Mouse (Mus musculus): ENCODE data around the gene Dnajb12. TPM values are rescaled to one million over a fixed set of nuclear protein-coding genes. Genes with fewer than 3 reads are reported as not detected.

Dnajb12 gene
- polyA plus RNA-seq, 1 experiment from 2014 or later: 30.2 TPM

DNA sequence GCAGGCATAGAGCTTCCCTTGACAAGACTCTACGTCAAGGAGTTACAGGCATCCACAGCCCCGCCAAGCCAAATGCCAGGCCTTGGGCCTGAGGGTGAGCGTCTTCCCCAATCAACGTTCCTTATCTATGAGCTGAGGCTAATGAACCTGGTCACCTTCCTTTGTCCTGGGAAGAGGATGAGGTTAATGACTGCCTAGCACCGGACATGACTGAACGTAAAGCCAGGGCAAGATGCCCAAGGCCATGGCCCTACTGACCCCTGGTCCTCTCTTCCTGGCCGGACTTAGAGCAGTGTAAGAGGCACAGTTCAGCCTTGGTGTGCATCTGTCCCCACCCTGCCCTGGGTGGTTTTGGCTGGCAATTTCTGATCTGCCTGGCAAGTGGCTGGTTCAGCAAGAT is 49.8 kb downstream of the Dnajb12 start:
- ATAC-seq (replicated peaks; ENCODE audit: low FRiP score): no peak
- H3K27me3 ChIP-seq: no peaks in the 10 kb centered on the region
- no peaks in the 10 kb centered on the region for H3K36me3 ChIP-seq
- WGBS: 75% methylated on average over 7 of the region's 7 CpGs
- H3K9me3 ChIP-seq (replicated peaks): no peaks in the 10 kb centered on the region
- H3K4me1 ChIP-seq: peaks cover 11% of the 10 kb centered on the region
- no peak overlapping the region for H3K4me2 ChIP-seq
- no peak overlapping the region for H3K27ac ChIP-seq
- H3K9ac ChIP-seq: no peak overlapping the region
- no peak overlapping the region for H3K4me3 ChIP-seq (replicated peaks)

DNA sequence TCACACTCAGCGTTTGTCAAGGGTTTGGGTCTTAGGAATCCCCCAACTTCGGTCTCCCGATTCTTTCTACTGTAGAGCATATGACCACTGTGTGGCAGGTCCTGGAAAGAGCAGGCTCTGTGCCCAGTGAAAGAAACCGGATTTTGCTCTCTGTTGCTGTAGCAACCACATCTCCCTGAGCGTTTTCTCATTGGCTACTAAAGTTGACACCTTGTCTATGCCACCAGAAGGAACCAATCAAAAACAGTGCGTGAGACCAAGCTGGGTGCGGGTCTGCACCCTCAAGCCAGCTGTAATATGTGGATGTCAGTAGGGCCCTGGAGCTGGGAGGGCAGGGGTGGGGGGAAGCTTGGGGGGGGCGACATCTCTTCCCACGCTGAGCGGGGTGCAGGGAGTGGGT is 51.6 kb downstream of the Dnajb12 start:
- no peak overlapping the region for H3K4me3 ChIP-seq (replicated peaks)
- no peaks in the 10 kb centered on the region for H3K36me3 ChIP-seq
- peak; percentile 71 for ATAC-seq (replicated peaks; ENCODE audit: low FRiP score)
- H3K9me3 ChIP-seq (replicated peaks): no peaks in the 10 kb centered on the region
- H3K4me1 ChIP-seq: peaks cover 7% of the 10 kb centered on the region; the same call in 1 of the 2 replicates
- 27% methylated on average over 10 of the region's 10 CpGs for WGBS
- no peaks in the 10 kb centered on the region for H3K27me3 ChIP-seq
- H3K4me2 ChIP-seq: 0 out of 2 replicates have a peak overlapping the region, but pooled peaks have one; percentile 19
- no peak overlapping the region for H3K27ac ChIP-seq
- H3K9ac ChIP-seq: no peak overlapping the region

DNA sequence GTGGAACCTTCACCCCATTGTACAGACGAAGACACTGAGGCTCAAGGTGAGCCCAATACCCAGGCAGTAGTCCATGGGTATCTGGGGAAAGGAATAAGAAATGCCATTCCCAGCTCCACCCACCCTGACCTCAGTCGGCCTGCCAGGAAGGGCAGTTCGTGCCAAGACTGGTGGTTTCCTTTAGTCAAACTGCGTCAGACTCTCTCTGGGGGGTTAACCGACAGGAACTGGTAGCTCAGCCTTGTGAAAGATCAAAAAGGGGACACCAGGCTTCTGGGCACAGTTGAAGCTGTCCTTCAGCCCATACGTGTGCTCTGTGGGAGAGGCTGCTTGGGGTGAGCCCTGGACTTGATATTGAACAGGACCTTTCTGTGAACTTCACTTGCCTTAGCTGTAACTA is 53.2 kb downstream of the Dnajb12 start:
- Histone ChIP-seq H3K9me3 (replicated peaks) (no peaks in the 10 kb centered on the region), H3K36me3 (no peaks in the 10 kb centered on the region), H3K4me2 (no peak overlapping the region), H3K27me3 (no peaks in the 10 kb centered on the region), H3K27ac (no peak overlapping the region), H3K4me3 (replicated peaks) (no peak overlapping the region), H3K4me1 (peaks cover 7% of the 10 kb centered on the region; the same call in 1 of the 2 replicates), H3K9ac (no peak overlapping the region)
- 81% methylated on average over 6 of the region's 6 CpGs for WGBS
- no peak for ATAC-seq (replicated peaks; ENCODE audit: low FRiP score)

DNA sequence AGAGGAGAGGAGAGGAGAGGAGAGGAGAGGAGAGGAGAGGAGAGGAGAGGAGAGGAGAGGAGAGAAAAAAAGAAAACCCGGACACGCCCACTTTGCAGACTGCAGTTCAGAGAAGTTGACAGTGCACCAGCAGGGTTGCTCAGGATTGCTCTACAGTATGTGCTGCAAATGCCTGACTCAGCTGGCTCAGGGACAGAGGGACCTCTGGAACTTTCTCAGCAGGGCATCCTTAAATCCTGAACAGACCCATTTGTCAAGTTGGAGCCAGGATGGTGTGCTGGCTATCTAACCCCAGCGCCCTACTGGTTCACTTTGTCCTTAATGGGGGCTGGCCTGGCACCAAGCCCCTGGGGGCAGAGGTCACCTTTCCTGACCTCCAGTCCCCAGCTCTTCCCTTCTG is 54.7 kb downstream of the Dnajb12 start:
- H3K9ac ChIP-seq: no peak overlapping the region
- H3K27me3 ChIP-seq: no peaks in the 10 kb centered on the region
- H3K4me3 ChIP-seq (replicated peaks): no peak overlapping the region
- H3K36me3 ChIP-seq: no peaks in the 10 kb centered on the region
- no peaks in the 10 kb centered on the region for H3K9me3 ChIP-seq (replicated peaks)
- H3K27ac ChIP-seq: no peak overlapping the region
- peaks cover 7% of the 10 kb centered on the region; the same call in 1 of the 2 replicates for H3K4me1 ChIP-seq
- no peak for ATAC-seq (replicated peaks; ENCODE audit: low FRiP score)
- no peak overlapping the region for H3K4me2 ChIP-seq
- 58% methylated on average over 3 of the region's 3 CpGs for WGBS

DNA sequence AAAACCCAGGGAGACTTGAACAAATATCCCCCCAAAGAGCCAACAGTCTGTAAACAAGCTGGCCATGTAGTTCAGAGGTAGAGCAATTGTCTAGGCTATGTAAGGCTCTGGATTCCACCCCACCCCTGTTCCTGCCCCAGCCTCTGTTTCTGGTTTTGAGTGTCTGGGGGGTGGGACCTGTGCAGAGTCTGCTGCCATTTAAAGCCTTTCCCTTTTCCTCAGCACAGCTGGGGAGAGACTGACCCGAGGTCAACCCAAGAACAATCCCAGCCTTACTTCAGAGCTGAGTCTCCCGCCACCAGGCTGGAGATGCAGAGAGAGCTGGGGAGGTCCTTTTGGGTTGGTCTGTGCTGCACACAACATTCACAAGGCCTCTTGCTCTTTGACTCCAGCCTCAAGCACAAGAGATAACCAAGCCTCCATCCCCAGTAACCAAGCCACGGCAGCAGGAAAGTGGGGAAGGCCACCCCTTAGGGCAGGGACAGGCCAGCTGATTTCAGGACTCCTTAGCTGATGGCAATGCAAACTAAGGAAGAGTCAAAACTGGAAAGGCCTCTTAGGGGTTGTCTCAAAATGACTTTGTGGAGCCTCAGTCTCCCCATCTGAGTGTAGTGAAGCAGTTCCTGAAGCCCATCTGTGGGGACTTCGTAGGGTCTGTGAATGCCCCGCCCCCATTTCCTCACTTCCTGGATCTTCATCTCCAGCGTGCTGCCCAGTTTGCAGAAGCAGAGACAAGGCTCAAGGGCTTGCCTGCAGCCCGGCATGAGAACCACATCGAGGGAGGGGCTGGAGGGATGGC is 56.9 kb downstream of the Dnajb12 start:
- Histone ChIP-seq H3K4me1 (no peaks in the 10 kb centered on the region; the same call in 1 of the 2 replicates), H3K4me2 (no peak overlapping the region), H3K27me3 (no peaks in the 10 kb centered on the region), H3K36me3 (no peaks in the 10 kb centered on the region), H3K4me3 (replicated peaks) (no peak overlapping the region), H3K27ac (no peak overlapping the region; the same call in 1 of the 2 replicates), H3K9me3 (replicated peaks) (no peaks in the 10 kb centered on the region), H3K9ac (no peak overlapping the region)
- ATAC-seq (replicated peaks; ENCODE audit: low FRiP score): no peak
- 45% methylated on average over 8 of the region's 8 CpGs for WGBS

DNA sequence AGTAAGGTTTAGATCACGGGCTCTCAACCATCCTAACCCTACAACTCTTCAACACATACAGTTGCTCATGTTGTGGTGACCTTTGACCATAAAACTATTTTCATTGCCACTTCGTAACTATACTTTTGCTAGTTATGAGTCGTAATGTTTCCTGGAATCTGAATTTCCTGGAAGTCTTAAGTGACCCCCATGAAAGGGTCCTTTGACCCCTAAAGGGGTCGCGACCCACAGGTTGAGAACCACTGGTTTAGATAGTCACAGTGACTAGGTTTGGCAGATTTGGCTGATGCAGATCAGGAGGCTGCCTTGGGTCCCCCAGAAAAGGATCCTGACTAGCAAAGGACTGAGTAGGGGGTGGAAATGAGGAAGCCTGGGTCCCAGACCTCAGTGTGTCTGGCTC is 59.3 kb downstream of the Dnajb12 start:
- WGBS: 70% methylated on average over 5 of the region's 5 CpGs
- Histone ChIP-seq H3K27me3 (no peaks in the 10 kb centered on the region), H3K27ac (no peak overlapping the region), H3K36me3 (no peaks in the 10 kb centered on the region), H3K9ac (no peak overlapping the region), H3K4me2 (no peak overlapping the region), H3K4me1 (peaks cover 17% of the 10 kb centered on the region), H3K9me3 (replicated peaks) (no peaks in the 10 kb centered on the region), H3K4me3 (replicated peaks) (no peak overlapping the region)
- no peak for ATAC-seq (replicated peaks; ENCODE audit: low FRiP score)

DNA sequence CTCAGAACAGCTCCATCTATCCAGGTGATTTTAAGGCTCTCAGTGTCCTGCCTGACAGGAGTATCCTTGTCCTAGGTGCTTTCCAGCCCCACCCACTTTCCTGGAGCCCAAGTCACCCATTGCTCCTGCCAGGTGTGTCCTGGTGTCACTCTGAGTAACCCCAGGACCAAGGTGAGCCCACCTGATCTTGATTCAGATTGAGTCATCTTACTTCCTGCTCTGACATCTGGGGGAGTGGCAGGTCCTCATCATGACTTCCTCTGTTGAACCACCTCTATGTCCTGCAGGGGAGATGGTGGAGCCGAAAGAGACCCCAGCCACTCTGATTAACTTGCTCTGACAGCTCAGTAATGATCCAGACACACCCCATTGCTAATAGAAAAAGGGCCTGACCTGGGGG is 59.7 kb downstream of the Dnajb12 start:
- Histone ChIP-seq H3K27ac (no peak overlapping the region), H3K36me3 (no peaks in the 10 kb centered on the region), H3K4me2 (no peak overlapping the region), H3K27me3 (no peaks in the 10 kb centered on the region), H3K4me1 (peaks cover 19% of the 10 kb centered on the region), H3K9ac (no peak overlapping the region), H3K4me3 (replicated peaks) (no peak overlapping the region), H3K9me3 (replicated peaks) (no peaks in the 10 kb centered on the region)
- 70% methylated on average over 1 of the region's 1 CpGs for WGBS
- ATAC-seq (replicated peaks; ENCODE audit: low FRiP score): no peak

DNA sequence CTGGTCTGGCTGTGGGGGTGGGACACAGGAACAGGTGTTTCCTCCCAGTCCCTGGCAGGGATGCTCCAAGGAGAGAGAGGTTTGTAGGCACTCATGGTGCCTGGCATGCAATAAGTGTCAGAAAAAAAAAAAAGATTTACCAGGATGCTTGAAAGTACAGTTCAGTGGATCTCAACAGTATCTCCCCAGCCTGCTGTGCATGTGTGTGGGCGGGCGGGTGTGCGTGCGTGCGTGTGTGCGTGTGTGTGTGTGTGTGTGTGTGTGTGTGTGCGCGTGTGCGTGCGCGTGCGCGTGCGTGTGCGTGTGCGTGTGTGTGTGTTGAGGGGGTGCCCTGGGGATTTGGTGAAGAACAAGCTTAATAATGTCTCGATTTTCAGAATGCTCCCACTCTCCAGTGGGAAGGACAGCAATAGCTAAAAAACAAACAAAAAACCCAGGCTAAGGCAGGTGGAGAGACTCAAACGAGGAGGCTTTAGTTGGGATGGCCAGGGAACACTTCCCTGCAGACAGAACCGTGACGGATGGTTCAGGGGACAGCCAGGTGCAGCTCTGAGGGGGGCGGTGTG is 63.0 kb downstream of the Dnajb12 start:
- peak overlapping the region; percentile 11; the same call in 1 of the 2 replicates for H3K9ac ChIP-seq
- whole genome bisulfite sequencing: 42% methylated on average over 21 of the region's 21 CpGs

DNA sequence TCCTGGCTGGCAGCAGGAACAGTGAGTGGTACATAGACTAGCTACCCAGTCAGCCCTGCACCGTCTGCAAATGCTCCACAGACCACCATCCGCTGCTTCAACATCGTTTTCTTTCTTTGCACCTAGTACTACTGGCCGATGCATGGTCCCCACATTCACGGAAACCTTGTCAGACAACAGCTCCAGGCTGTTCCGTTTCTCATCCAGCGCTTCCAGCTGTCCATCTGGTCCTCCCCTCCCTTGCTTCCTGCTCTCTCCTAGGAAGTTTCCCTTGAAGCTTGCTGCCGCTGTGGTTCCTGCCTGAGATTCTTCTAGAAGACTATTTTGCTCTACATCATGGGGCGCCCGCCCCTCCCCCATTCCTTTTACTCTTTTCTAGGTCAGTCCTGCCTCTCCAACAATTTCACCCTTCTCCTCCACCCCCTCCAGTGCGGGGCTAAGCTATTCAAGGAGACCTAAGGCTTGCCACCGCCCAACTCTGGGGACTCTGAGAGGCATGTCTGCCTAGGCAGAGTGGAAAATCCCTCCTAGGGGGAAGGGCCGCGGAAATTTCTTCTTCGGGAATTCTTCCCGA is 63.6 kb downstream of the Dnajb12 start:
- peak overlapping the region; percentile 72 for H3K27ac ChIP-seq
- peak; percentile 69 for ATAC-seq (replicated peaks; ENCODE audit: low FRiP score)
- under 1% methylated on average over 16 of the region's 16 CpGs for WGBS
- peak overlapping the region; percentile 11; the same call in 1 of the 2 replicates for H3K9ac ChIP-seq
- no peaks in the 10 kb centered on the region for H3K27me3 ChIP-seq
- peak overlapping the region; percentile 26 for H3K4me3 ChIP-seq (replicated peaks)
- H3K4me2 ChIP-seq: peak overlapping the region; percentile 59
- H3K4me1 ChIP-seq: peaks cover 20% of the 10 kb centered on the region
- no peaks in the 10 kb centered on the region for H3K9me3 ChIP-seq (replicated peaks)
- H3K36me3 ChIP-seq: no peaks in the 10 kb centered on the region

More for the DNA sequence above, 63.0 kb downstream of the Dnajb12 start:
- H3K27me3 ChIP-seq: no peaks in the 10 kb centered on the region
- no peak; the same call in 1 of the 2 replicates for ATAC-seq (replicated peaks; ENCODE audit: low FRiP score)
- H3K4me3 ChIP-seq (replicated peaks): peak overlapping the region; percentile 26
- H3K4me1 ChIP-seq: peaks cover 19% of the 10 kb centered on the region
- peak overlapping the region; percentile 59 for H3K4me2 ChIP-seq
- no peaks in the 10 kb centered on the region for H3K36me3 ChIP-seq
- H3K9me3 ChIP-seq (replicated peaks): no peaks in the 10 kb centered on the region
- peak overlapping the region; percentile 72 for H3K27ac ChIP-seq

DNA sequence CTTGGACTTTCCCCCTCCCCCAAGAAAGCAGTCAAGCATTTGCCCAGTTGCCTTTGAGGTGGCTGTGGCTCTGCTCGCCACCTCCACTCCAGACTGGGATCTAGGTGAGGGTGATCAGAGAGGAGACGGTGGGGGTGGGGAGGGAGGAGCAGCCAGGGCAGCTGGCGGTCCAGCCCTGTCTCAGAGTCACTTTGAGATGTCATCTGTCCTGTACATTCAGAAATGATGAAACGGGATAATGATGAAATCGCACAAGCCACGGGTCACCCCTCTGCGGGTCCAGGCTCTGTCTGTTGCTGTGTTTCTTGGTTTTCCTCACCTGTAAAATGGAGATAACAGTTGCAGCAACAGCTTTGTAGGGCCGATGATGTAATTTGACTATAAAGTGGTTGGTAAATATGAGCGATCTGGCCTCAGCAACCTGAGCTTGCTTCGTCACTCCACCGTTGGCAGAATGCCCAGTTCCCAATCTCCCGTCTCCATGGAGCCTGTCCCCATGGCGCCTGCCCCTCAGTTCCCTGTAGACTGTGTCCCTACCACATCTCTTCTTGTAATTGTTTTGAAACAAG is 64.1 kb downstream of the Dnajb12 start:
- H3K36me3 ChIP-seq: no peaks in the 10 kb centered on the region
- WGBS: 34% methylated on average over 13 of the region's 13 CpGs
- peak; percentile 57 for ATAC-seq (replicated peaks; ENCODE audit: low FRiP score)
- H3K4me2 ChIP-seq: peak overlapping the region; percentile 59
- H3K9ac ChIP-seq: 0 out of 2 replicates have a peak overlapping the region, but pooled peaks have one; percentile 11
- peak overlapping the region; percentile 26 for H3K4me3 ChIP-seq (replicated peaks)
- H3K27ac ChIP-seq: peak overlapping the region; percentile 72
- H3K27me3 ChIP-seq: no peaks in the 10 kb centered on the region
- peaks cover 26% of the 10 kb centered on the region for H3K4me1 ChIP-seq
- H3K9me3 ChIP-seq (replicated peaks): no peaks in the 10 kb centered on the region

DNA sequence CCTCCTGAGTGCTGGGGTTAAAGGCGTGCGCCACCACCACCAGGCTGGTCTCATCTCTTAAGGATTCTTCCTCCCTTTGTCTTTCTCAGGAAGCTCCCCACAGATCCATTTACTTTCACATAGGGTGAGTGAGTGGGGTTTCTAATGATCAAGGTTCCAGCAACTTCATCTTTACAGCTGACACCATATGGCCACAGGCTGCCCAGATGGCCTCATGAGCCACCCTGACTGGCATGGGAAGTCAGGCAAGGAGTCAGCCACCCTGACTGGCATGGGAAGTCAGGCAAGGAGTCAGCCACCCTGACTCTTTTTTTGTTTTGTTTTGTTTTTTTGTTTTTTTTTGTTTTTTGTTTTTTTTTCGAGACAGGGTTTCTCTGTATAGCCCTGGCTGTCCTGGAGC is 66.1 kb downstream of the Dnajb12 start:
- Histone ChIP-seq H3K27me3 (no peaks in the 10 kb centered on the region), H3K4me2 (no peak overlapping the region), H3K9ac (no peak overlapping the region), H3K27ac (no peak overlapping the region), H3K9me3 (replicated peaks) (no peaks in the 10 kb centered on the region), H3K36me3 (no peaks in the 10 kb centered on the region; the same call in 1 of the 2 replicates), H3K4me3 (replicated peaks) (no peak overlapping the region), H3K4me1 (peaks cover 45% of the 10 kb centered on the region)
- 90% methylated on average over 3 of the region's 3 CpGs for WGBS
- no peak for ATAC-seq (replicated peaks; ENCODE audit: low FRiP score)

DNA sequence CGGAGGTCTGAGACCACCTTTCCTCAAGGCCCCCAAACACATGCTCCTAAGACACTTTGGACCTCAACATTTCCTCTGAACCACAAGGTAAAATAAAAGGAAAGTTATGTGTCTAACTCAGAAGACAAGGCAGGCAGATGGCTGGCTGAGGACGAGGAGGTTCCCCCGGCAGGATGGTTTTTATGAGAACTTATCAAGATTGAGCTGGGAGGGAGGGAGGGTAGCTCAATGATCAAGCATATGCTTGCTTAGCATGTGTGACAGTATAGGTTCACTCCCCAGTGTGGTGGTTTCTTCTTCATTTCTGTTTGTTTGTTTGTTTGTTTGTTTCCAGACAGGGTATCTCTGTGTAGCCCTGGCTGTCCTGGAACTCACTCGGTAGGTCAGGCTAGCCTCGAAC is 67.0 kb downstream of the Dnajb12 start:
- H3K9ac ChIP-seq: no peak overlapping the region
- H3K27ac ChIP-seq: no peak overlapping the region
- no peaks in the 10 kb centered on the region for H3K27me3 ChIP-seq
- 87% methylated on average over 5 of the region's 5 CpGs for WGBS
- H3K36me3 ChIP-seq: no peaks in the 10 kb centered on the region; the same call in 1 of the 2 replicates
- H3K9me3 ChIP-seq (replicated peaks): no peaks in the 10 kb centered on the region
- H3K4me2 ChIP-seq: no peak overlapping the region
- no peak for ATAC-seq (replicated peaks; ENCODE audit: low FRiP score)
- peaks cover 53% of the 10 kb centered on the region for H3K4me1 ChIP-seq
- H3K4me3 ChIP-seq (replicated peaks): no peak overlapping the region
